Mouse (Mus musculus) fat pad, adult 2 months (tissue): ENCODE data around the gene Pik3r1.
A peak's percentile ranks its signal among the peaks of the same experiment; 100 is the strongest.

Experiments used
- DNase-seq: peaks from one replicate; pipeline ENCODE4 v3.0.0-alpha.2; 2011; ENCODE audit warnings: low read depth, low spot score; ENCODE audit errors: extremely low read depth

Gene Pik3r1

GRCm38 (mm10) chr13:101739732-101740381 is 28.2 kb downstream of the Pik3r1 start:
- no peak for DNase-seq

GRCm38 (mm10) chr13:101738769-101739168 is 29.2 kb downstream of the Pik3r1 start:
- DNase-seq: peak; percentile 39

GRCm38 (mm10) chr13:101736521-101737387 is 31.3 kb downstream of the Pik3r1 start:
- DNase-seq: no peak

- no peak for DNase-seq
Measured at GRCm38 (mm10) chr13:101735364-101736120, 32.5 kb downstream of the Pik3r1 start.

- no peak for DNase-seq
Measured at GRCm38 (mm10) chr13:101734227-101734626, 33.8 kb downstream of the Pik3r1 start.

GRCm38 (mm10) chr13:101732675-101733074 is 35.3 kb downstream of the Pik3r1 start:
- DNase-seq: no peak

GRCm38 (mm10) chr13:101731777-101732176 is 36.2 kb downstream of the Pik3r1 start:
- DNase-seq: no peak

GRCm38 (mm10) chr13:101730351-101730750 is 37.7 kb downstream of the Pik3r1 start:
- DNase-seq: no peak

- no peak for DNase-seq
Measured at GRCm38 (mm10) chr13:101729248-101730055, 38.6 kb downstream of the Pik3r1 start.

- DNase-seq: no peak
Measured at GRCm38 (mm10) chr13:101728816-101729215, 39.2 kb downstream of the Pik3r1 start.

- DNase-seq: no peak
Measured at GRCm38 (mm10) chr13:101728300-101728699, 39.7 kb downstream of the Pik3r1 start.

GRCm38 (mm10) chr13:101727837-101728236 is 40.2 kb downstream of the Pik3r1 start:
- no peak for DNase-seq

GRCm38 (mm10) chr13:101726922-101727321 is 41.1 kb downstream of the Pik3r1 start:
- no peak for DNase-seq

GRCm38 (mm10) chr13:101721901-101722595 is 46.0 kb downstream of the Pik3r1 start:
- no peak for DNase-seq

- DNase-seq: no peak
Measured at GRCm38 (mm10) chr13:101721154-101721553, 46.9 kb downstream of the Pik3r1 start.

- no peak for DNase-seq
Measured at GRCm38 (mm10) chr13:101719312-101719870, 48.6 kb downstream of the Pik3r1 start.

GRCm38 (mm10) chr13:101718744-101719143 is 49.3 kb downstream of the Pik3r1 start:
- DNase-seq: no peak

GRCm38 (mm10) chr13:101717836-101718235 is 50.2 kb downstream of the Pik3r1 start:
- DNase-seq: no peak

- DNase-seq: no peak
Measured at GRCm38 (mm10) chr13:101713429-101714088, 54.5 kb downstream of the Pik3r1 start.
